Mouse (Mus musculus) C2C12 (cell line): ENCODE data around the gene Gtf2a2. TPM values are rescaled to one million over a fixed set of nuclear protein-coding genes. Genes with fewer than 3 reads are reported as not detected.

Experiments
- H3K27me3 ChIP-seq: one replicate; pipeline ENCODE4 v1.6.1; 2011; ENCODE audit not compliant: control insufficient read depth, insufficient read depth, insufficient read length
- H3K36me3 ChIP-seq: one replicate; pipeline ENCODE4 v1.6.1; 2011; ENCODE audit not compliant: control insufficient read depth, insufficient read depth
- H3K4me3 ChIP-seq: one replicate; pipeline ENCODE4 v1.5.1; 2011; ENCODE audit warnings: mild to moderate bottlenecking, control low read depth; ENCODE audit not compliant: poor library complexity, insufficient read depth, severe bottlenecking
- H3K79me2 ChIP-seq: one replicate; pipeline ENCODE4 v1.6.1; 2011; ENCODE audit not compliant: control insufficient read depth, insufficient read depth
- H3K79me3 ChIP-seq: one replicate; pipeline ENCODE4 v1.6.1; 2011; ENCODE audit warnings: low read depth, control low read depth
- H3ac ChIP-seq: one replicate; pipeline ENCODE3; 2011; ENCODE audit warnings: low read depth; ENCODE audit not compliant: control insufficient read depth, insufficient read length
- CEBPB ChIP-seq: IDR thresholded peaks from one replicate; pipeline ENCODE4 v1.6.1; 2011; ENCODE audit warnings: low read depth, mild to moderate bottlenecking, control low read depth, moderate library complexity
- CTCF ChIP-seq: IDR thresholded peaks from one replicate; pipeline ENCODE4 v1.5.1; 2011; ENCODE audit not compliant: control insufficient read depth, insufficient read depth, insufficient read length
- FOSL1 ChIP-seq: IDR thresholded peaks from one replicate; pipeline ENCODE4 v1.8.0; 2011; ENCODE audit warnings: mild to moderate bottlenecking, low read length; ENCODE audit not compliant: poor library complexity, insufficient read depth, severe bottlenecking
- MAX ChIP-seq: IDR thresholded peaks from one replicate; pipeline ENCODE4 v1.6.1; 2011; ENCODE audit warnings: mild to moderate bottlenecking, control low read depth
- MYOD1 ChIP-seq: IDR thresholded peaks from one replicate; pipeline ENCODE4 v1.6.1; 2011; ENCODE audit warnings: low read depth; ENCODE audit not compliant: control insufficient read depth, insufficient read length
- MYOG ChIP-seq: IDR thresholded peaks from one replicate; pipeline ENCODE4 v1.6.1; 2011; ENCODE audit not compliant: control insufficient read depth, insufficient read length; ENCODE audit errors: extremely low read depth
- USF1 ChIP-seq: IDR thresholded peaks from one replicate; pipeline ENCODE4 v1.6.1; 2011; ENCODE audit warnings: low read depth, mild to moderate bottlenecking, control low read depth, moderate library complexity
- long read RNA-seq, 2 experiments: library from polyadenylated mRNA; unstranded; transcript quantifications; one replicate each; pipeline ENCODE4 v2.0.0; 2019 to 2020
- polyA plus RNA-seq: library from polyadenylated mRNA; unstranded; fragments of >200 nt; fragmentation: generic; extraction: Trizol; gene quantifications from one replicate; pipeline ENCODE4 v1.2.1, GENCODE M21; 2012; ENCODE audit warnings: missing spikeins

The Gtf2a2 gene
- polyA plus RNA-seq: 86.5 TPM
- long read RNA-seq, experiment 1, transcript Gtf2a2-202 (5 exons, 893 nt): major isoform, 57 of 68 reads
- long read RNA-seq, experiment 1, partial matches to known transcripts: 0 of 68 reads
- long read RNA-seq, experiment 1, other reads (novel, unspliced or antisense): 7 of 68 reads
- long read RNA-seq, experiment 2, transcript Gtf2a2-202 (5 exons, 893 nt): major isoform, 7 of 13 reads
- long read RNA-seq, experiment 2, partial matches to known transcripts: 0 of 13 reads
- long read RNA-seq, experiment 2, other reads (novel, unspliced or antisense): 5 of 13 reads

DNA sequence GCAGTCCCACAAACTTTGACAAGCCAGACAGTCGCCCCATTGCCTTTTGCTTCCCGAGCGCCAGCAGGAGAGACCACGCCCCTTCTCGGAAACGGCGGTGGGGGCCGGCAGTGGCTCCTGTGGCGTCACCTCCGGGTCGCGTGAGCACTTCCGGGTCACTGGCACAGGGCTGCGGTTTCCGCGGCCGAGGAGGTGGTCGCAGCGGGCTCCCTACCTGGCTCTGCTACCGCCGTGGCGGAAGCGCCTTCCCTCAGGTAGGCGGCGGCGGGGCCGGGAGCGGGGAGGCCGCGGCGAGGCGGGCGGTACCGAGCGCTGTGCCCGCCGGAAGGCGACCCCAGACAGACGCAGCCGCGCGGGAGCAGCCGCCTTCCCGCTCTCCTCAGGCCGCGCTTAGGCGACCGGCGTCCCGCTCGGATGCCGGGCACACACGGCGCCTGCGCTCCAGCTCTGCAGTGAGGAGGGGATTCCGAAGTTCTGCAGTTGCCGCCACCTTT is at the start of gene Gtf2a2:
Gene Gtf2a2 (plus strand): TSS at position 143 of the 494 bp plus-strand sequence.
- Histone ChIP-seq H3K27me3 (no peaks in the 10 kb centered on the region), H3ac (peak within 1 kb of the TSS; percentile 91), H3K4me3 (peak within 1 kb of the TSS; percentile 87), H3K79me3 (peaks cover 40% of the 10 kb centered on the region), H3K36me3 (peaks cover 36% of the 10 kb centered on the region), H3K79me2 (peaks cover 48% of the 10 kb centered on the region)
- TF ChIP-seq MAX: no peak
- TF ChIP-seq MYOG: peak; percentile 24

DNA sequence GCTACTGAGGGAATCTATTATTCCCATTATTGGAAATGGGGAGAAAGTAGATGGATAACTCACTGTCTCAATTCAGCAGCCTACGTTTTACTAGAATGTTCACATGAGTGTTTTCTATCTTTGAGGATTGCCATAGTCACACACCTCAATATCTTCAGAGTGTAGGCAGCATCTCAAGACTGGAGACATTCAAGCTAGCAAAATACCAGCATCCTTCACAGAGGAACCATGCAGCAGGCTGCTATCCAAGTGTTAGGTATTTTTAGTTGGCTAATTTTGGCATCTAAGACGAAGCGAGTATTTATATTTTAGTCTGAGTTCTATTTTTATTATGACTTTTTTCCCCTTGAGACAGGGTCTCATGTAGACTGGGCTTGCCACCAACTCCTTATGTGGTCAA is 48.0 kb upstream of the Gtf2a2 start:
- H3K4me3 ChIP-seq: no peak overlapping the region
- TF ChIP-seq MYOD1 (no peak), CTCF (no peak), MAX (no peak), CEBPB (no peak), USF1 (no peak), MYOG (no peak), FOSL1 (no peak)
- peaks cover 19% of the 10 kb centered on the region for H3K27me3 ChIP-seq
- no peak overlapping the region for H3ac ChIP-seq
- H3K79me3 ChIP-seq: no peaks in the 10 kb centered on the region
- no peaks in the 10 kb centered on the region for H3K79me2 ChIP-seq
- H3K36me3 ChIP-seq: no peaks in the 10 kb centered on the region

GRCm38 (mm10) chr9:69985526-69985925 is 26.8 kb upstream of the Gtf2a2 start:
- TF ChIP-seq MAX (no peak), MYOG (no peak), CEBPB (no peak), CTCF (no peak), MYOD1 (no peak), FOSL1 (no peak), USF1 (no peak)
- Histone ChIP-seq H3K27me3 (peaks cover 15% of the 10 kb centered on the region), H3K79me2 (peaks cover 12% of the 10 kb centered on the region), H3K79me3 (peaks cover 8% of the 10 kb centered on the region), H3ac (no peak overlapping the region), H3K36me3 (no peaks in the 10 kb centered on the region), H3K4me3 (no peak overlapping the region)

- Histone ChIP-seq H3K36me3 (no peaks in the 10 kb centered on the region), H3K27me3 (peaks cover 14% of the 10 kb centered on the region), H3ac (no peak overlapping the region), H3K79me3 (peaks cover 14% of the 10 kb centered on the region), H3K79me2 (peaks cover 17% of the 10 kb centered on the region), H3K4me3 (no peak overlapping the region)
- no peak for TF ChIP-seq USF1
Observed at GRCm38 (mm10) chr9:69986063-69986462, 26.3 kb upstream of the Gtf2a2 start.

GRCm38 (mm10) chr9:69986571-69986970 is 25.8 kb upstream of the Gtf2a2 start:
- Histone ChIP-seq H3K79me2 (peaks cover 22% of the 10 kb centered on the region), H3K27me3 (peaks cover 9% of the 10 kb centered on the region), H3K4me3 (no peak overlapping the region), H3ac (no peak overlapping the region), H3K79me3 (peaks cover 19% of the 10 kb centered on the region), H3K36me3 (peaks cover 4% of the 10 kb centered on the region)
- TF ChIP-seq MYOG: no peak
- no peak for TF ChIP-seq MAX
- TF ChIP-seq USF1: no peak
- no peak for TF ChIP-seq FOSL1
- TF ChIP-seq CTCF: no peak
- TF ChIP-seq CEBPB: no peak

GRCm38 (mm10) chr9:69987579-69987978 is 24.8 kb upstream of the Gtf2a2 start:
- H3K4me3 ChIP-seq: no peak overlapping the region
- TF ChIP-seq CTCF (peak; percentile 8), MAX (no peak), CEBPB (peak; percentile 14)
- peaks cover 3% of the 10 kb centered on the region for H3K27me3 ChIP-seq
- peaks cover 11% of the 10 kb centered on the region for H3K36me3 ChIP-seq
- H3ac ChIP-seq: no peak overlapping the region
- H3K79me2 ChIP-seq: peaks cover 32% of the 10 kb centered on the region
- H3K79me3 ChIP-seq: peaks cover 29% of the 10 kb centered on the region
